Mouse (Mus musculus): Measurements from ENCODE around the gene Gm21981. TPM values are rescaled to one million over a fixed set of nuclear protein-coding genes. Genes with fewer than 3 reads are reported as not detected.

Gm21981 gene
- total RNA-seq, 2 experiments from 2014 or later, result not detected

DNA sequence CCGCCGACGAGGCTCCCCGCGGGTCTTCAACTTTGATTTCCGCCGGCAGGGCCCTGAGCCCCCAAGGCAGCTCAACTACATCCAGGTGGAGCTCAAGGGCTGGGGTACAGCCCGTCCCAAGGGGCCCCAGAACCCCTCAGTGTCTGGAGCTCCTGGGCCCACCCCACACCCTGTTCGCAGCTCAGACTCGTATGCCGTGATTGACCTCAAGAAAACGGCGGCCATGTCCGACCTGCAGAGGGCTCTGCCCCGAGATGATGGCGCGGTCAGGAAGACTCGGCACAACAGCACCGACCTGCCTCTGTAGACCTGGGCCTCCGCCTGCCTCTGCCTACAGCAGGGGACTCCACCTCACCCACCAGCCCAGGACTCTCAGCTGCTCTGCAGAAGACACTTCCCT is 9.3 kb upstream of the Gm21981 start:
- ATAC-seq (ENCODE audit: poor library complexity, severe bottlenecking), result no peak

DNA sequence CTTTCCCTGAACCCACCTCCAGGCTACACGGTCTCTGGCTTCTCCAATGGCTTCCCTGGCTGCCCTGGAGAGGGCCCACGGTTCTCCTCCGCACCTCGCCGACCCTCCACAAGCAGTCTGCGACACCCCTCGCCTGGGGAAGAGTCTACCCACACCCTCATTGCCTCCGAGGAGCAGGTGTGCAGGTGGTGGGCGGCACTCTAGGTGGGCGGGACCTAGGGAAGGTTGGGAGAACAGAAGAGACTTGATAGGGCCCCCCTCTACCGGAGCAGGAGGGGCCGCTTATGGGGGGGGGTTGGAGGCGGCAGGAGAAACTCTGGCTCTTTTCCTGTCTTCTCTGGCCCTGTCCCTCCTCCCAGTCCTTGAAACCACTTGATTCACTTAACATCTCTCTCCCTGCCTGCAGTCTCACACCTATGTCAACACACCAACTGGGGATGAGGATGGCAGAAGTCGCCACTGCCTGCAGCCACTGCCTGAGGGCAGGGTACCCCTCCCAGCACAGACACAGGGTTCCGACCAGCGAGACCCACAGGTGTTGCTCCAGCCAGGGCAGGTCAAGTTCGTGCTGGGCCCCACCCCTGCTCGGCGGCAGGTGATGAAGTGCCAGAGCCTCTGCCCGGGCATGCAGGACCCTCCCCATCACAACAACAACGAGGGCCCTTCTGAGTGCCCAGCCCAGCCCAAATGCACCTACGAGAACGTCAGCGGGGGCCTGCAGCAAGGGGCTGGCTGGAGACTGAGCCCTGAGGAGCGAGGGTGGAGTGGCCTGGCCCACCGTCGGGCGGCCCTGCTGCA is 8.5 kb upstream of the Gm21981 start:
- ATAC-seq (ENCODE audit: poor library complexity, severe bottlenecking), result no peak

DNA sequence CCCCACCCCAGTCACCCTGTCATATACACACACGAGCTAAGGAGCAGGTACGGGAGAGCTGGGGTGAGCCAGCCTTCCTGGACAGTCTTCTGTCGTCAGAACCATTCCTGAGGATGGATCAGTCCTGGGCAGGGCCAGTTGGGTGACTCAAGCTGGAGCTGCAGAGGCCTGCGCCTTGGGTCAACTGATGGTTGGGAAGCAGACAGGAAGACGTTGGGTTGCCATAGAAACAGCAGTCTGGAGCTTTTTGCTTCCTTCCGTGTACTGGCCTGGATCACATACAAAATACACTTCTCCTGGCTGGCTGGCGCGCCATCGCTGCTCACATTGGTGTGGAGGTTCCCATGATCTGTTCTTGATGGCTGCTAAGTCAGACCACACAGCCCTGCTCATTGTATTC is 7.5 kb upstream of the Gm21981 start:
- no peak for ATAC-seq (ENCODE audit: poor library complexity, severe bottlenecking)

DNA sequence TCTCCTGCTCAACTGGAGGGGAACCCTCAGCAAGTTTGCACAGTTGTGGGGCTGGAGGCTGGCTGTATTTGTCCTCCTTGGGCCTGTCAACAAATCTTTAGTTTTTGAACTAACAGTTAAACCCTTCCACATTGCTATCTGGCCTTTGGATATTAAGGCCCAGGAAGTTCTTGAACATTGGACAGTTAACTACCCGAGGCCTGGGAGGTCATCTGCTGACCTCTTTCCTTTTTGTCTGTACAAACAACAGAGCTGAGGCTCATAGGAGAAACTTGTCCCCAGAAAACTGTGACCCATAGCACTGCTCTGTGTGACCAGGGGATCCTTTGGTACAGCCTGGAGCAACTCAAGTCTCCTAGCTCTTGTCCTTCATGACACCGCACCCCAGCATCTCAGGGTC is 4.8 kb upstream of the Gm21981 start:
- ATAC-seq (ENCODE audit: poor library complexity, severe bottlenecking), result no peak

DNA sequence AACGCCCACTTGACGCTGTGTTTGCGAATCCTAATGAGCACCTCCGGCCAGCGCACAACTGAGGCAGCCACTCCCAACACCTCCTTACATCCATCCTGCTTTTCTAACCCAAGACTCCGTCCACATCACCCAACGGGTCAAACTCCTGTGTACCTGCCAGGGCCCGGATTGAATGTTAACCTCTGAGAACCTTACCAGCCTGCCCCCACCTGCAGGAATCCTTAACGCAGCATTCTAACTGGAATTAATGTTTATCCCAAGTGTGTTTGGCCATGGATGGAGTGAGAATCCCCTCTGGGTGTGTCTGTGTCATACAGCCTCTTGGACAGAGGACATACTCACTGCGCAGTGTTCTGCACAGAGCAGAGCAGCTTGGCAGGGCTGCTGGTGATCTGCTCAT is 3.9 kb upstream of the Gm21981 start:
- no peak for ATAC-seq (ENCODE audit: poor library complexity, severe bottlenecking)

DNA sequence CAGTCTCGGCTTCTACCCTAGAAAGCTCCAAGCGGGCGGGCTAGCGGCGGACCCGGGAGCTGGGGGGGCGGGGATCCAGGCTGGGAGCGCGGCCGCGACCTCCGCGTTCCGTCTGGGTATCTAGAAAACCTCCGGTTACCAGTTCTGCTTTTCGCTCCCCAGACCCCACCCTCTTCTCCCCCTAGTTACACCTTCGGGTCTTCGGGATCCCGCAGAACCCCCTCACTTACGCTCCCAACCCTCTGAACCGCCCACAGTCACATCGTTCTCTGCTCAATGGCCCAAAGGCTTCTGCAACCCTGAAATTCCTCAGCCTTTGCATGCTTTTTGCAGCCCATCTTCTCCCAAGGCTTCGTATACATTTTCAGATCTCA is 1.1 kb upstream of the Gm21981 start:
- ATAC-seq (ENCODE audit: poor library complexity, severe bottlenecking), result no peak

DNA sequence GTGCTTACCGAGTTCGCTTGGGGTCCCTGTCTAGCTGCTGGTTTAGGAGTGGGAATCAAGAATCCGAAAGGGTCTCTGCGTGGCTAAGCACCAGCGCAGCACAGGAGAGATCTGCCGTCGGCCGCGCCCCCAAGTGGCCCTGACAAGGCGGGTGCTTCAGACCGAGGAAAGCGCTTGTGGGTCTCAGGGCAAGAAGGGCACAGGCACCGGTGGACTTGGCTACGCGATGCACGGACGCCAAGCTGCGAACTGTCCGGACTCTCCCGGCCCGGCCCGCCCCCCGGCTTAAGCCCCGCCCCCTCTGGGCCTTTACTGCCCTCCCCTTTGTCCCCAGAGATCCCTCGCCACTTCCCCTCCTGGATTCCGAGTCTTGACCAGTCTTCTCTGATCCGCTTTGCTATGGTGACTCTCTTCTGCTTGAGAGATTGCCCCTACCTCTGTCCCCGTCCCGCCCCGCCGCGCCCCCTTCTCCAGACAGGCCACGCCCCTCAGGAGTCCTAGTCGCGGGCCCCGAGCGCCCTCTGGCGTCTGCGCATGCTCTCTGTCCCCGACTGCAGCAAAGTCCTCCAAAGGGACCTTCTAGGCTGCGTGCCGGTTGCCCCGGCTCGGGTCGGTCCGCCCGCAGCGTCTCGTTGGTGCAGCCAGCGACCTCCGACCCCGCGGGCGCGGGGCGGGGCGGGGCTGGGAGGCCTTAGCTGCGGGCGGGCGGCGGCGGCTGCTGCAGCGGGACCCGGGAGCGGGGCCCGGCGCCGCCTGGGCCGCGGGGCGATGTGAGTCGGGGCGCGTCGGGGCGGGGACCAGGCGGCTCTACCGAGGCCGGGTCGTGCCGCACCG is 465 bp upstream of the Gm21981 start, which contains the start of gene Prickle4:
Gene Prickle4, minus strand, starts transcription at position 234 of the 834 bp plus-strand sequence.
- peak; percentile 96 for ATAC-seq (ENCODE audit: poor library complexity, severe bottlenecking)

DNA sequence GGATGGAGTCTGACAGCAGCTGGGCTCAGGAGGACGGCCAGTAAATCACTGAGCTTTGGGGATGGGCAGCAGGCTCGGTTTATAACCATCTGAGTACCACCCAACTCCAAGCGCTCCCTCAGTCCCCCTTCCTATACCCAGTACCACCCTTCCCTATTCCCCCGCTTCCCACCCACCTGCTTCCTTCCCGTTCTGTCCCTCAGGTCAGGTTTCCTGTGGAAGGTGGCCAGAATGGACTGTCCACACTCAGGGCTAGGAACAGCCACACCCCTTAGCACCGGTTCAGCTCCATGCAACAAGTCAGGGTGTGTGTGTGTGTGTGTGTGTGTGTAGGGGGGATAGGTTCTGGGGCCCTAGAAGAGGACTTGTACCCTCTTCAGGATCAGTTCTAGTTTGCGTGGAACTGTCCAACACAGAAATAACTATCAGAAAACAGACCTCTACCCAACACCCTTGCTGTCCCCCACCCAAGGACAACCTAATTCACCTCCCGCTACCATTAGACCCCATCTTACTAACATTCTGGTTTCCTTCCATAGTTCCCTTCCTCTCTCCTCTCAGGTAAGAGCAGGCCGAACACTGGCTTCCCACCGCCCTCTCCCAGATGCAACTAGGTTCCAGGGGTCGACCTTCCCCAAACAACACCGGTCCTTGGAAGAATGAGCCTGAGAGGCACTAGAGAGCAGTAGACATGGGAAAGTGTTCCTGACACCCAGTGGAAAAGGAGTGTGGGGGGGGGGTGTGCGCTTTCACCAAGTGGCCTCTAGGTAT is 399 bp downstream of the Gm21981 start:
- no peak for ATAC-seq (ENCODE audit: poor library complexity, severe bottlenecking)

DNA sequence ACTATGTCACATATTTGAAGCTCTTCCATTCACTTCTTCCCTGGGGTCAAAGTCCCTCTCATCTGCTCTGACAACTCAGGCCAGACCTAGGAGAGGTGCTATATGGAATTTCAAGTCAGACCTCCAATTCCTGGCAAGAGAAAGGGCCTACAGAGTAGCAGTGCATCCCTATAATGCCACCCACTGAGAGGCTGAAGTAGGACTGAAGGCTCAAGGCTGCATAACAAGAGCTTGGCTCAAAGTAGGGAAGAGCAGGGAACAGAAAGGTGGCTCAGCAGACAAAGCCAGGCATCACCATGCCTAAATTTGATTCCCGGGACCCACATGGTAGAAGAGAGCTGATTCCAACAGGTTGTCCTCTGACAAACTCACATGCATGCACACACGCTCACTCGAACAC is 2.6 kb downstream of the Gm21981 start:
- ATAC-seq (ENCODE audit: poor library complexity, severe bottlenecking), result no peak

DNA sequence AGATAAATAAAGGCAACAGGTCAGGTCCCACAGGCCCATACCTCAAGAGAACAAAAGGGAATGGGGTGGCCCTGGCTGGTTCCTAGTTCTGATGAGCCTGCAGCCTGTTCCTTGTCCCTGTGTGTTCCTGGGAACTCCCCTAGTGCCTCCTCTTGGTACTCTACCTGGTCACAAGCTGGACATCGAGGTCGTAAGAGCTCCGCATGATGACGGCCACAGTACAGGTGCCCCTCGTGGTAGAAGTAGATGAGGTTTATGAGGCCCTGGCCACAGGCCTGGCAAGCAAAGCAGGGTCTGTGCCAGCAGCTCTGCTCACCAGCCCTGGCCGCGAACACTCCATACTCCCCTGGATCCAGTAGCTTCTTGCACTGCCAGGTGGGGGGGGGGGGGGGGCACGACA is 4.4 kb downstream of the Gm21981 start:
- ATAC-seq (ENCODE audit: poor library complexity, severe bottlenecking), result no peak

DNA sequence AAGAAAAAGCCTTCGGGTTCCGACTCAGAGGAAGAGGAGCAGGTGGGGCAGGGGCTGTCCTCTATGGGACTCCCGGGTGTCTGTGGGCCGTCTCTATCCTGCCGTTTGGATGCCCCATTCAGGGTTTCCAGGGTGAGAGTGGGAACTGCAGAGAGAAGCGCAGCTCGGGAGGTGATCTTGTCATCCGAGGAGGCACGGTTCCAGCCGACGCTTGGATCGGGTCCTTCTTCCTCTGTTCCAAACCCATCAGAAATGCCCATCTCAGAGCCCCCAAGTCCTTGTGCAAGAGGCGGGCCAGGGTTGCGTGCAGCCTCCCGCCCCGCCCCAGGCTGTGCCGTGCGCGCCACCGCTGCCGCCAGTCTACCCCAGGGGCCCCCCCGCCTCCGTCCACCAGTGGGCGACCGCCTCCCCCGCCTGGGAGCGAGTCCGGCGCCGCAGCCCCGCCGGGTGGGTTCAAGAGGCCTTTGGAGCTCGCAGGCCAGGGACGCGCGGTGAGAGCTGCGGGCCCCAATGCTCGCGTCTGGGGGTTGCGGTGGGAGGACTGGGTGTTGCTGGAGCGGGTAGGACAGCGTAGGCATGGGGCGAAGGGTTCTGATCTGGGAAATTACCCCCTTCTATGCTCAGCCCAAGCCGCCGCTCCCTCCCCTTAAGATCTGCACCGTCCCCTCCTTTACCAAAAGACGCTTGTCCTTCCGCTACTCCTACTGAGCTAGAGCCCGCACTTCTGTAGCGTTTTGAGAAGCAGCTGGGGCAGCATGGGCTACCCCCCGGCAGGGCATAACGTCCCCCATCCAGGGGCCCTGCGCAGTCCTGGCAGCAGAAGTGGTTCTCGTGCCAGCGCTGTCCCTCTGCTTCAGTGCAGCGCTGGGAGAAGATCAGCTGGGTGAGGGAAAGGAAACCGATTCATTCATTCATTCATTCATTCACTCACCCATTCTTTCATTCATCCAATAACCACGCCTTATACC is 5.4 kb downstream of the Gm21981 start, which contains the start of gene Frs3:
Gene Frs3, plus strand, starts transcription at position 423 of the 968 bp plus-strand sequence.
- peak; percentile 34 for ATAC-seq (ENCODE audit: poor library complexity, severe bottlenecking)

DNA sequence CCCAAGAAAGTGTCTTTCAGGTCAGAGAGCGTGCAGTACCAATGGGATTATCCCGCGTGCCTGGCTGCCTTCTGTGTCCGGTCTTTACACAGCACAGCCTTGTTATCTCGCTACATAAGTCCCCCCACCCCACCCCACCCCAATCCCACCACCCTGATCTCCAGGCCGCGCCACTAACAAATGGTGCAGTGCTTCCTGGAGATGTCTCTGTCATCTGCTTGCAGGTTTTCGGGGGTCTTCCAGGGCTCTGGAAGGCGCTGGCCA is 6.0 kb downstream of the Gm21981 start, which contains the start of gene Tomm6:
Gene Tomm6, minus strand, starts transcription at position 43 of the 264 bp plus-strand sequence.
- no peak for ATAC-seq (ENCODE audit: poor library complexity, severe bottlenecking)

DNA sequence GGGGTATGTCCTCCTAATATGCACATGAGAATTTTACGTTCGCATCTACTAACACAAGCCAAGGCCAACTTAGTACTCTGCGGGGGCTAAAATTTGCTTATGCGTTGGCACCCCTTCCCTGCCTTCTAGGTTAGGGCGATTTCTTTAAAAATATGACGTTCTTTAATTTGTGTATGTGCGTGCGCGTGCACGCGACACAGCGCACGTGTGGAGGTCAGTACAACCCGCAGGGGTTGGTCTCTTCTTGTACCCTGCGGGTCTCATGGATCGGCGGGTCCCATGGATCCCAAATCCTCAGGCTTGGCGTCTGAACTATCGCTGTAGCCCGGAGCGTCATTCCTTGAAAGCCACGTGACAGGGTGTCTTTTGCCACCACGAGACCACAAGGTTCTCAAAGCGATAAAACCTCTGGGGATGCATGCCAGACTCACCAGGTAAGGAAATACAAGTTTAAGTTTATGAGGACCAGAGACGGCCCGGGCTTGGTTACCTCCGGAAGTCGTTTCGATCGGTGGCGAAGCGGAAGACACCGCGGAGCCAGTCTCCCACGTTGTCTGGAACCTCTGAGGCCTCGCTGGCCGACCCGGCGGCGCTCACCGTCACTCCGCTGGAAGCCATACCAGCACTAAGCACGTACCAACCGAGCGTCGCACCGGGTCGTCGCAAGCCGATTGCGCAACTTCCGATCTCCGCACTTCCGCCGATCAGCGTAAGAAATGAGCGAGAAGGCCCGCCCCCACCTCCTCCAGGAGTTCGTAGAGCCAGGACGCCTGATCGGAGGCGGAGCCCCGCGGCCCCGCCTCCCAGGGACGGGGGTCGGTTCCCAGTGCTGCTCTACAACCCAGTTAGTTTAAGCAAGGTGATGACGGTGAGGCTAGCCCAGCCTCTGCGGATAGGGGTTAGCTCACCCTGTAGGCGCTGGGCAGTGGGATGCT is 6.6 kb downstream of the Gm21981 start:
- ATAC-seq (ENCODE audit: poor library complexity, severe bottlenecking), result peak; percentile 93

DNA sequence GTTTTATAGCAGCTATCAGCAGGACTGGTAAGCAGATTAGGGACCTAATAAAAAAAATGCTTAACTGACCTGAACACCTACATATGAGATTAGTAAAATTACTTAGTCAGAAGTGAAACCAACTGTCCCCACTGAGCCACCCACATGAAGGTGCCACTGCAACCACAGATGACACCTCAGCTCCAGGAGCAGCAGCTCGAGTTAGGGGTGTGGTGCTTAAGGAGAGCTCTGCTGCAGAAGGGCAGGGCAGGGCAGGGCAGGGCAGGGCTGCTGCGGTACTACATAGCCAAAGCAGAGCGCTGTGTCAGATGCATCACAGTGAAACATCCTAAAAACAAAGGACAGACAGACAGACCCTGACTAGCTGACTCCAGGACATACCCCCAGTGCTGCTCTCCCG is 11.4 kb downstream of the Gm21981 start:
- ATAC-seq (ENCODE audit: poor library complexity, severe bottlenecking), result no peak

DNA sequence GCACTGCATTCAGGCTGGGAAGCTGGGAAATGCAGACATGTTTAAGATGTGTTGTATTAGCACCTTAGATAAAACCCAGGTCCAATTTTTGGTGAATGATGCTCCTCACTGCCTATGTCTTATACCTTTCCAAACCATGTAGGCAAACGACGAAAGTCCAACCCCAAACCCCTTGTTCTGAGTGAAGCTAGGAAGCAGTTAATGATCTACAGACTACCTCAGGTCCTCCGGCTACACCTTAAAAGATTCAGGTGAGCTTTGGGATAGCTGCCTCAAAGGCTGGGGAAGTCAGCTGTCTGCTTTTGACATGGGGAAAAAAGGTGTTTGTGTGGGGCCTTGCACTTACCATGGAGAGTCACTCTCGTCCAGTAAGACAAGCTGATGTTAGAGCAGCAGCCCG is 15.6 kb downstream of the Gm21981 start:
- ATAC-seq (ENCODE audit: poor library complexity, severe bottlenecking), result no peak

DNA sequence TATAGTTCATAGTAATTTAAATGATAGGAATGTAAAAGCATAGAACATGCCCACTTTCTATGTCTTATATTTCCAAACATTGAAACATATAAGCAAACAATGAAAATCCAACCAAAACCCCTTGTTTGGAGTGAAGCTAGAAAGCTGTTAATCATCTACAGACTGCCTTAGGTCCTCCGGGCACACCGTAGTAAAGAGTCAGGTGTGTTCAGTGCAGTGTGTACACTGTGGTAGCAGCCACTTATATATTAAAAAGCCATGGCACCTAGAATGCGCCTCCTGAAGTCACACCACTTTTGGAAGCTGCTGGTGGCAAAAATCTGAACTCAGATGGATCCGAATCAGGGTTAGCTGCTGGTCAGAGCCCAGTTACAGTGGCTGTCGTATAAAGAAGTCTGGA is 16.0 kb downstream of the Gm21981 start:
- no peak for ATAC-seq (ENCODE audit: poor library complexity, severe bottlenecking)

DNA sequence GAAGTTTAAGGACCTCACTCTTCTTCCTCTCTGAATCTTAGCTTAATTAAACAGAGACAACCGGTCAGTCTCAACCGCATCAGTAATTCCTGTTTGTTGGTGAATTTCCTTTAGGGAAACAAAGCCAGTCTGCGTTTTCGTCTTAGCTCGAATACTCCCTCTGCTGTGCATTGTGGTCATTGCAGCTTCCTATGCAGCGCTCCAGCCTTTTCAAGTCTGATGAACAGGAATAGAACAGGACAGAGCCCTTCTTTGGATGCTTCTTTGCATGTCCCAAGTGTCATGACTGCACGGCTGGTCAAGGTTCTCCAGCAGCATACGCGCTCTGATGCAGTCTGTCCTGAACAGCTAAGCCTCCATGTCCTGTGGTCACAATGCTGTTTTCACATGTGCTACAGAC is 17.7 kb downstream of the Gm21981 start:
- ATAC-seq (ENCODE audit: poor library complexity, severe bottlenecking), result peak; percentile 56

DNA sequence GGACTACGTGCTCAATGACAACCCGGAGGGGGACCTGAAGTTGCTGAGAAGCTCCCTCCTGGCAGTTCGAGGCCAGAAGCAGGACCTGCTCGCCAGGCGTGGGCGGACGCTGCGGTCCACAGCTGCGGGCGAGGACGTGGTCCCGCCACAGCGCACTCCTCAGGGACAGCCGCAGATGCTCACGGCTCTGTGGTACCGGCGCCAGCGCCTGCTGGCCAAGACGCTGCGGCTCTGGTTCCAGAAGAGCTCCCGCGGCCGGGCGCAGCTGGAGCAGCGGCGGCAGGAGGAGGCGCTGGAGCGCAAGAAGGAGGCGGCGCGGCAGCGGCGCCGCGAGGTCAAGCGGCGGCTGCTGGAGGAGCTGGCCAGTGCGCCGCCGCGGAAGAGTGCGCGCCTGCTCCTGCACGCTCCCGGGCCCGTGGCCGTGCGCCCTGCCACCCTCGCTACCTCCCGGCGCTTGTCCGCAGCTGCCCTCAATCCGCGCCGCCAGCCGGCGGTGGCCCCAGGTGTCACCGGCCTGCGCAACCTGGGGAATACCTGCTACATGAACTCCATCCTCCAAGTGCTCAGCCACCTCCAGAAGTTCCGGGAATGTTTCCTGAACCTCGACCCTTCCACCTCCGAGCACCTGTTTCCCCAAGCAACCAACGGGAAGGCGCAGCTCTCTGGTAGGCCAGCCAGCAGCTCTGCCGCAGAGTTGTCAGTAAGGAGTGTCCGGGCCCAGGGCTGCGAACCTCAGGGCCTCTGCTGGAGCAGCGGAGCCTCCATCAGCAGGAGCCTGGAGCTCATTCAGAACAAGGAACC is 21.7 kb downstream of the Gm21981 start:
- no peak for ATAC-seq (ENCODE audit: poor library complexity, severe bottlenecking)

DNA sequence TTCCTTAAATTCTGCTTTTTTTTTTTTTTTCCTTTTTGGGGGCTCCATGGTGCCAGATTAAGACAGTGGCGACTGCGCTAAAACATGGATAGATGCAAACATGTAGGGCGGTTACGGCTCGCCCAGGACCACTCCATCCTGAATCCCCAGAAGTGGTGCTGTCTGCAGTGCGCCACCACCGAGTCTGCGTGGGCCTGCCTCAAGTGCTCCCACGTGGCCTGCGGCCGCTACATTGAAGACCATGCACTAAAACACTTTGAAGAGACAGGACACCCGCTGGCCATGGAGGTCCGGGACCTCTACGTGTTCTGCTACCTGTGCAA is 22.3 kb downstream of the Gm21981 start:
- no peak for ATAC-seq (ENCODE audit: poor library complexity, severe bottlenecking)

Data from megakaryocyte, adult 5-6 weeks (primary cell).